Mouse (Mus musculus) neural tube, embryonic 14.5 days (tissue): ENCODE data around the gene Gpr182. TPM values are rescaled to one million over a fixed set of nuclear protein-coding genes. Genes with fewer than 3 reads are reported as not detected.

Source experiments
- ATAC-seq: fragments of 200-750 bp; cut with Nextera tagmentation; 2 replicates; pipeline ENCODE4 v1.8.0; 2017; ENCODE audit warnings: low read depth, mild to moderate bottlenecking, moderate TSS enrichment, moderate library complexity
- H3K27ac ChIP-seq: fragments of 300-500 bp; sonication (generic); 2 replicates; pipeline ENCODE4 v1.5.1; 2014; ENCODE audit warnings: low read depth, mild to moderate bottlenecking, control low read depth, low read length, moderate library complexity, mixed read lengths
- H3K27me3 ChIP-seq: fragments of 300-500 bp; sonication (generic); 2 replicates; pipeline ENCODE4 v1.6.1; 2014; ENCODE audit warnings: low read length; ENCODE audit not compliant: control insufficient read depth, insufficient read depth
- H3K36me3 ChIP-seq: fragments of 300-500 bp; sonication (generic); 2 replicates; pipeline ENCODE4 v1.6.1; 2014; ENCODE audit warnings: low read length, mixed read lengths; ENCODE audit not compliant: control insufficient read depth, insufficient read depth
- H3K4me1 ChIP-seq: fragments of 300-500 bp; sonication (generic); 2 replicates; pipeline ENCODE4 v1.6.1; 2014; ENCODE audit warnings: low read length; ENCODE audit not compliant: control insufficient read depth, insufficient read depth
- H3K4me2 ChIP-seq: fragments of 300-500 bp; sonication (generic); 2 replicates; pipeline ENCODE4 v1.6.1; 2014; ENCODE audit warnings: mild to moderate bottlenecking, low read depth, low read length, control low read depth
- H3K4me3 ChIP-seq: fragments of 300-500 bp; sonication (generic); 2 replicates; pipeline ENCODE4 v1.5.1; 2014; ENCODE audit warnings: low read depth, low read length, control low read depth, mixed read lengths
- H3K9ac ChIP-seq: fragments of 300-500 bp; sonication (generic); replicated peaks from 2 replicates; pipeline ENCODE4 v1.6.1; 2014; ENCODE audit warnings: low read depth, mild to moderate bottlenecking, control low read depth, low read length, mixed read lengths
- H3K9me3 ChIP-seq: fragments of 300-500 bp; sonication (generic); 2 replicates; pipeline ENCODE4 v1.6.1; 2016; ENCODE audit warnings: low read length; ENCODE audit not compliant: control insufficient read depth
- WGBS: fragments of 180-500 bp; shearing (Covaris S2); extraction: QIAGEN DNeasy Blood & Tissue Kit; methylation state at CpG from one replicate; pipeline ENCODE4 v1.1.7; 2014; 5-methylcytosine and 5-hydroxymethylcytosine counted together
- polyA plus RNA-seq: library from polyadenylated mRNA; unstranded; fragments of >200 nt; fragmentation: Nextera tagmentation; extraction: Ambion mirVana; gene quantifications from 2 replicates; pipeline ENCODE4 v1.2.1, GENCODE M21; 2014

The Gpr182 gene
- polyA plus RNA-seq, 1 experiment from 2014 or later, result 0.13 TPM

DNA sequence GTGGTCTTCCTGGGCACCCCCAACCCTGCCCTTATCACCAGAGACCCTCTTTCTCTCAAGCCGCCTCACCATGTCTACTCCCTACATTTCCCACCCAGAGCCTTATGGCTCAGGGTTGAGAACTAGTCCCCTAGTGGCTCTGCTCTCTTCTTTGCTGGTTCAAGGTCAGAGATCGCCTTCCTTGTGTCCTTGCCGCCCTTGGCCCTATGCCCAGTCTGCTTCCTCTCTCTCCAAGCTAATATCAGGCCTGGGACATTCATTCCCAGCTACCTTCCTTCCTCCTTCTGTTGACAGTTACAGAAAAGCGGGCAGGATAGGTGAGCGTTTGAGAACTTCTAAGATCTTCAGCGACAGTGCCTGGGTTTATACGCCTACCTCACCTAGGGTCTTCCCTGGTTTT is 43.8 kb downstream of the Gpr182 start:
- Histone ChIP-seq H3K27me3 (no peaks in the 10 kb centered on the region), H3K9me3 (no peaks in the 10 kb centered on the region), H3K4me2 (no peak overlapping the region), H3K36me3 (no peaks in the 10 kb centered on the region), H3K9ac (no peak overlapping the region), H3K4me1 (no peaks in the 10 kb centered on the region), H3K4me3 (no peak overlapping the region), H3K27ac (no peak overlapping the region)
- ATAC-seq, result no peak
- 85% methylated on average over 7 of the region's 7 CpGs for WGBS

DNA sequence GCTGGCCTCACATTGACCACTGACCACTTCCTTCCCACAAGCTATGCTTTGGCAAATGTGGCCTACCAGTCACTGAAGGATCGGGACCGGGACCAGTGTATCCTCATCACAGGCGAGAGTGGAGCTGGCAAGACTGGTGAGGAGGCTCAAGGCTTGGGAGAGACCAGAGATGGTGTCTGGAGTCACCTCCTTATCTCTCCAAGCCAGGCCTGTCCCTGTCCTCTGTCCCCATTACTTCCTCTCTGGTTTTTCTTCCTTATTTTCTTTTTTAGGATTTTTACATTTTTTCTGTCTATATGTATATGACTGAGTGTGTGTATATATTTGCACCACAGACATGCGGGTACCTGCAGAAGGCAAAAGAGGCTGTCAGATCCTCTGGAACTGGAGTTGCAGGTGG is 45.7 kb downstream of the Gpr182 start:
- Histone ChIP-seq H3K9me3 (no peaks in the 10 kb centered on the region), H3K27ac (no peak overlapping the region), H3K4me2 (no peak overlapping the region), H3K36me3 (no peaks in the 10 kb centered on the region), H3K4me1 (no peaks in the 10 kb centered on the region), H3K4me3 (no peak overlapping the region), H3K27me3 (no peaks in the 10 kb centered on the region), H3K9ac (no peak overlapping the region)
- no peak for ATAC-seq
- 91% methylated on average over 4 of the region's 4 CpGs for WGBS

DNA sequence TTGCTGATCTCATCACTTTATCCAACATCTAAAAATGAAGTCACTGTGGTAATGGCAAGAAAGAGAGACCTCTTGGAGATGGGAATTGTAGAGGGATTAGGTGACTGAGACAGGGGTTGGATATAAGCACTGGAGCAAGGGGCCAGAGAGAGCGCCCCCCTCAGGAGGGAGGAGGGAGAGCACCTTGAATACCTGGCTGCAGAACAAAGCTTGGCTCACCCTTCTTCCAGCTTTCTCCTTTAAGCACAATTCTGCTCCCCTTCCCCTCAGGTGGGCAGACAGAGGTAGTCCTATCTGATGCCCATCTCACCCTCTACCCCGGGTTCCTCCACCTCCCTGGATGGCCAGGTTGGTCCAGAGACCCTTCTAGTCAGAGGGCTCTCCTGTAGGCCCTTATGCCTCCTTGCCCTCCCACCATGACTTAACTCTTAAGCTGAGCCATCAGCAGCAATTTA is 46.7 kb downstream of the Gpr182 start, which contains the start of gene Myo1a:
Gene Myo1a, plus strand, starts transcription at position 405 of the 455 bp plus-strand sequence.
- WGBS, result 89% methylated on average over 2 of the region's 2 CpGs
- no peaks in the 10 kb centered on the region for H3K4me1 ChIP-seq

DNA sequence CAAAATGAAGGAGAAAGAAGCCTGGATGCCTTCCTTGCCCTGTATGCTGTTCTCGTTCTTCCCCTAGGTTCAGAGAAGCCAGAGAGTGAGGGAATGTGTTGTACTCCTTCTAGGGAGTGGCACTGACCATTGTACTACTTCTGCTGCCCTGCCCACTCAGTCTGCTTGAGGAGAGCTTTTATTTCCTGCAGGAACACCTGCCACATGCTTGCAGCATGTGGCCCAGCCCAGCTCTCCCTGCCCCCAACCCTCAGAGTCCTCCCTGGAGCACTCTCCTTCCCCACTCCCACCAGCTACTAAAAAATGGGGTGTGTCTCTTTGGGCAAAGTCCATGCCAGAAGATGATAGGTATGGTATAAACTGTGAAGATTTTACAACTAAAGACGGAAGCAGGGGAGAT is 47.2 kb downstream of the Gpr182 start:
- H3K27me3 ChIP-seq, result no peaks in the 10 kb centered on the region
- H3K27ac ChIP-seq, result no peak overlapping the region
- H3K36me3 ChIP-seq, result no peaks in the 10 kb centered on the region
- H3K4me3 ChIP-seq, result no peak overlapping the region
- H3K9me3 ChIP-seq, result no peaks in the 10 kb centered on the region
- 79% methylated on average over 2 of the region's 2 CpGs for WGBS
- no peak overlapping the region for H3K9ac ChIP-seq
- H3K4me1 ChIP-seq, result no peaks in the 10 kb centered on the region
- no peak for ATAC-seq
- no peak overlapping the region for H3K4me2 ChIP-seq

More for the DNA sequence above, 46.7 kb downstream of the Gpr182 start, which contains the start of gene Myo1a:
- Histone ChIP-seq H3K4me3 (no peak within 1 kb of the TSS), H3K4me2 (no peak within 1 kb of the TSS), H3K9me3 (no peaks in the 10 kb centered on the region), H3K36me3 (no peaks in the 10 kb centered on the region), H3K27me3 (no peaks in the 10 kb centered on the region), H3K27ac (no peak within 1 kb of the TSS), H3K9ac (no peak within 1 kb of the TSS)
- no peak for ATAC-seq

DNA sequence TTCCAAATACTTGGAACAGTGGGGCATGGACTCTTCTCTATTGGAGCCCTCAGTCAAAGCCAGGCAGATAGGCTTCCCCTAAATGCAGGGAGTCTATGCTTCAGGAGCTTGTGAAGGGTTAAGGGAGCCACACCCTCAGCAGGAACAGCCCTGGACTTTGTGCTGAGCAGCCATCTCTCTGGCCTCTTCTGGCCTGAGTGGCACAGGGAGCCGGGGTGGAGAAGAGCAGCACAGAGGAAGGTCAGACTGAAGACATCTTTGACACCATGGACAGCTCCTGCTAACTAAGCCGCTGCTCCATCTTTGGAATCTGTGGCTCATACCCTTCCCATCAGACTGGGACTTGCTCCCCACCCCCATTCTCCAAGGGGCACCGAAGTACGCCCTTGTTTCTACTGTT is 48.2 kb downstream of the Gpr182 start:
- 55% methylated on average over 4 of the region's 4 CpGs for WGBS

DNA sequence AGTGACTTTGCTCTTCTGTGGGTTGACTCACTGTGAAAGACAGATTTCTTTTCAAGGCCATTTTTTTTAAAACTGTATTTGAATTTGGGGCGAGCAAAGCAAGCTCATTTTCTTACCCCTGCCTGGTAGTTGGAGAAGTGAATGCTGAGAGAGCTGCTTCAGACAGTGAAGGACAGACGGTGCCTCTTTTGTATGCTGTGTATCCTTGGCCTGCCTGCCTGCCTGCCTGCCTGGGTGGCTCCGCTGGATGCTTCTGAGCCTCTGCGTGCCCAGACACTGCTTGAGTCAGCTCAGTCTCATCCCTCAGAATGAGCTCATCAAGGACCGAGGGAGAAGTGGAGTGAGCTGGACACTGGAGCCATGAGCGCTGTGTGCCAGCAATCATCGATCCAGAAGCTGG is 52.6 kb downstream of the Gpr182 start:
- no peak for ATAC-seq
- H3K9me3 ChIP-seq, result no peaks in the 10 kb centered on the region
- H3K4me3 ChIP-seq, result no peak overlapping the region
- no peaks in the 10 kb centered on the region for H3K27me3 ChIP-seq
- H3K27ac ChIP-seq, result no peak overlapping the region
- no peak overlapping the region for H3K4me2 ChIP-seq
- H3K4me1 ChIP-seq, result no peaks in the 10 kb centered on the region
- H3K9ac ChIP-seq, result no peak overlapping the region
- H3K36me3 ChIP-seq, result peaks cover 5% of the 10 kb centered on the region; the same call in 1 of the 2 replicates
- 89% methylated on average over 7 of the region's 7 CpGs for WGBS

More for the DNA sequence above, 48.2 kb downstream of the Gpr182 start:
- H3K4me1 ChIP-seq, result no peaks in the 10 kb centered on the region
- H3K27ac ChIP-seq, result no peak overlapping the region
- no peaks in the 10 kb centered on the region for H3K27me3 ChIP-seq
- no peak overlapping the region for H3K4me3 ChIP-seq
- 0 out of 2 replicates have a peak, but pooled peaks cover 2% of the 10 kb centered on the region for H3K36me3 ChIP-seq
- H3K9me3 ChIP-seq, result no peaks in the 10 kb centered on the region
- no peak overlapping the region for H3K4me2 ChIP-seq
- H3K9ac ChIP-seq, result no peak overlapping the region
- ATAC-seq, result no peak

Other genes with a start within 250 kb of the Gpr182 start
- gene Ndufa4l2, start 236.8 kb downstream of the Gpr182 start, polyA plus RNA-seq, result 9.7 and 13.5 TPM in 2 replicates
- 44.9 and 46.8 TPM in 2 replicates for gene Shmt2, start 229.3 kb downstream of the Gpr182 start, polyA plus RNA-seq
- 80.1 and 80.4 TPM in 2 replicates for gene Nxph4, start 217.2 kb downstream of the Gpr182 start, polyA plus RNA-seq
- gene Lrp1, start 130.6 kb downstream of the Gpr182 start, polyA plus RNA-seq, result 110 and 125 TPM in 2 replicates
- gene Stat6, start 108.7 kb downstream of the Gpr182 start, polyA plus RNA-seq, result 1.8 and 5.3 TPM in 2 replicates
- 3.0 and 3.4 TPM in 2 replicates for gene Nemp1, start 84.8 kb downstream of the Gpr182 start, polyA plus RNA-seq
- 0.79 and 2.2 TPM in 2 replicates for gene Nab2, start 83.2 kb downstream of the Gpr182 start, polyA plus RNA-seq
- gene Myo1a, start 46.6 kb downstream of the Gpr182 start, polyA plus RNA-seq, result 0.28 and 1.1 TPM in 2 replicates
- 0.32 TPM in 1 of 2 replicates, not detected in the other for gene Tac2, start 27.3 kb downstream of the Gpr182 start, polyA plus RNA-seq
- 4.8 TPM in 2 replicates for gene Zbtb39, start 12.2 kb downstream of the Gpr182 start, polyA plus RNA-seq
- not detected in 2 replicates for gene Rdh1, start 8.0 kb upstream of the Gpr182 start, polyA plus RNA-seq
- gene Rdh16f1, start 8.1 kb upstream of the Gpr182 start, polyA plus RNA-seq, result 0.25 TPM in 1 of 2 replicates, not detected in the other
- gene Rdh9, start 24.7 kb upstream of the Gpr182 start, polyA plus RNA-seq, result 0.22 TPM in 1 of 2 replicates, not detected in the other
- gene Rdh16, start 49.4 kb upstream of the Gpr182 start, polyA plus RNA-seq, result not detected in 2 replicates
- not detected in 2 replicates for gene Rdh19, start 98.2 kb upstream of the Gpr182 start, polyA plus RNA-seq
- not detected in 2 replicates for gene Rdh16f2, start 114.7 kb upstream of the Gpr182 start, polyA plus RNA-seq
- not detected in 2 replicates for gene Rdh7, start 137.1 kb upstream of the Gpr182 start, polyA plus RNA-seq
- not detected in 2 replicates for gene Sdr9c7, start 146.8 kb upstream of the Gpr182 start, polyA plus RNA-seq